9 mouse cellular contexts compared by ENCODE assay signal in genomic region chr2:17730648-17730956, GRCm38 (mm10). TPM values are rescaled to one million over a fixed set of nuclear protein-coding genes. Genes with fewer than 3 reads are reported as not detected.
DNase-seq lines count a peak whose midpoint lies in the region; ATAC-seq and TF ChIP-seq lines count a peak whose summit lies in the region.
"Had no signal": no experiment of that assay in that cellular context is flagged by ENCODE, and none has a peak within 500 bp of the region (broad histone marks: within the 10 kb centered on the region; RNA-seq: fewer than 3 reads in every experiment).

No protein-coding gene starts in this region.

- peak overlapping the region; percentile 65; the same call in 1 of the 2 replicates for H3K9ac ChIP-seq in heart, embryonic 11.5 days (ENCODE audit: low read depth, low read length)
- H3K9ac ChIP-seq in limb, embryonic 12.5 days (replicated peaks), result peak overlapping the region; percentile 71
- peak overlapping the region; percentile 60 for H3K9ac ChIP-seq in stomach, embryonic 16.5 days (ENCODE audit: low read length)

- whole genome bisulfite sequencing in heart, embryonic 11.5 days (ENCODE audit: insufficient replicate concordance), result 1% methylated on average over 20 of the region's 20 CpGs
- WGBS in thymus, adult 2 months, result 2% methylated on average over 20 of the region's 20 CpGs
- under 1% methylated on average over 20 of the region's 20 CpGs for WGBS in limb, embryonic 12.5 days
- under 1% methylated on average over 20 of the region's 20 CpGs for WGBS in stomach, embryonic 16.5 days

- H3K9me3 ChIP-seq in heart, embryonic 11.5 days (replicated peaks; ENCODE audit: control insufficient read depth, low read length), result no peaks in the 10 kb centered on the region
- H3K9me3 ChIP-seq in limb, embryonic 12.5 days, result no peaks in the 10 kb centered on the region
- H3K9me3 ChIP-seq in stomach, embryonic 16.5 days (replicated peaks; ENCODE audit: control insufficient read depth, low read length), result no peaks in the 10 kb centered on the region
- H3K9me3 ChIP-seq: G1E had no signal

- no peaks in the 10 kb centered on the region; the same call in 1 of the 2 replicates for H3K4me1 ChIP-seq in heart, embryonic 11.5 days (ENCODE audit: control insufficient read depth, insufficient read depth, low read length)
- H3K4me1 ChIP-seq in thymus, adult 2 months (replicated peaks; ENCODE audit: control insufficient read depth, insufficient read depth, low read length), result peaks cover 5% of the 10 kb centered on the region
- peaks cover 12% of the 10 kb centered on the region for H3K4me1 ChIP-seq in limb, embryonic 12.5 days (replicated peaks)
- H3K4me1 ChIP-seq in stomach, embryonic 16.5 days (ENCODE audit: control insufficient read depth, insufficient read depth, low read length), result peaks cover 6% of the 10 kb centered on the region; the same call in 1 of the 2 replicates

- no peak overlapping the region for H3K27ac ChIP-seq in heart, embryonic 11.5 days (ENCODE audit: low read depth, low read length)
- H3K27ac ChIP-seq in thymus, adult 2 months (ENCODE audit: control insufficient read depth, insufficient read depth, low read length), result no peak overlapping the region
- H3K27ac ChIP-seq in limb, embryonic 12.5 days, result no peak overlapping the region
- H3K27ac ChIP-seq in stomach, embryonic 16.5 days (ENCODE audit: low read length), result no peak overlapping the region

- peak overlapping the region; percentile 97 for H3K4me2 ChIP-seq in heart, embryonic 11.5 days
- H3K4me2 ChIP-seq in limb, embryonic 12.5 days, result peak overlapping the region; percentile 97
- peak overlapping the region; percentile 97 for H3K4me2 ChIP-seq in stomach, embryonic 16.5 days (ENCODE audit: low read depth, low read length)

- H3K4me3 ChIP-seq in heart, embryonic 11.5 days (ENCODE audit: low read depth, low read length), result peak overlapping the region; percentile 56
- H3K4me3 ChIP-seq in thymus, adult 2 months (ENCODE audit: control insufficient read depth, insufficient read depth, low read length), result peak overlapping the region; percentile 40
- peak overlapping the region; percentile 62 for H3K4me3 ChIP-seq in limb, embryonic 12.5 days (replicated peaks)
- H3K4me3 ChIP-seq in stomach, embryonic 16.5 days (replicated peaks; ENCODE audit: low read length), result peak overlapping the region; percentile 54

- peak; percentile 16; the same call in 1 of the 2 replicates for ATAC-seq in heart, embryonic 11.5 days (replicated peaks; ENCODE audit: insufficient number of reproducible peaks, low FRiP score, low TSS enrichment)
- ATAC-seq in limb, embryonic 12.5 days (ENCODE audit: insufficient number of reproducible peaks, insufficient read depth, low FRiP score, low TSS enrichment, low read depth), result no peak
- peak; percentile 7; the same call in 1 of the 2 replicates for ATAC-seq in stomach, embryonic 16.5 days (ENCODE audit: insufficient read depth, low FRiP score)

- TF ChIP-seq POLR2A in thymus, adult 2 months (IDR thresholded peaks at IDR 0.05; ENCODE audit: control insufficient read depth, extremely low read depth, insufficient read depth, low read length, poor library complexity), result no peak

- peaks cover 20% of the 10 kb centered on the region for H3K27me3 ChIP-seq in heart, embryonic 11.5 days (ENCODE audit: control insufficient read depth, insufficient read depth, low read length)
- H3K27me3 ChIP-seq in thymus, adult 2 months (ENCODE audit: control insufficient read depth, insufficient read depth, low read length), result peaks cover 22% of the 10 kb centered on the region
- peaks cover 36% of the 10 kb centered on the region for H3K27me3 ChIP-seq in limb, embryonic 12.5 days
- H3K27me3 ChIP-seq in stomach, embryonic 16.5 days (ENCODE audit: control insufficient read depth, insufficient read depth, low read length), result peaks cover 9% of the 10 kb centered on the region

- no peak for DNase-seq in heart, postnatal 4 days
- no peak for DNase-seq in thymus, adult 2 months
- no peak for DNase-seq in thymus, postnatal 0 days (ENCODE audit: low spot score)
- no peak for DNase-seq in thymus, postnatal 36 days
- DNase-seq in kidney, adult 11 months, result no peak

- no peak for TF ChIP-seq CTCF in thymus, adult 2 months (IDR thresholded peaks at IDR 0.05; ENCODE audit: borderline replicate concordance, control insufficient read depth, extremely low read depth, insufficient read depth, low read length, poor library complexity)

- no peaks in the 10 kb centered on the region for H3K36me3 ChIP-seq in heart, embryonic 11.5 days (ENCODE audit: control insufficient read depth, insufficient read depth, low read length)
- no peaks in the 10 kb centered on the region for H3K36me3 ChIP-seq in thymus, adult 2 months (ENCODE audit: control insufficient read depth, insufficient read depth, low read length)
- no peaks in the 10 kb centered on the region for H3K36me3 ChIP-seq in limb, embryonic 12.5 days
- no peaks in the 10 kb centered on the region for H3K36me3 ChIP-seq in stomach, embryonic 16.5 days (ENCODE audit: control insufficient read depth, insufficient read depth, low read length)
- H3K36me3 ChIP-seq: G1E had no signal

RNA-seq across cellular contexts. Expression of gene Nebl, which starts 0.7 kb away (rescaled TPM):
- polyA plus RNA-seq in heart, embryonic 11.5 days (2014; fragmentation: Nextera tagmentation; extraction: Ambion mirVana), result 403 and 457 TPM in 2 replicates
- total RNA-seq in heart, postnatal 4 days (2021), result 100 to 1,000 TPM; 507 to 513 TPM
- 120 and 132 TPM in 2 replicates for polyA plus RNA-seq in thymus, adult 2 months (2012; rRNA removed)
- 165 and 168 TPM in 2 replicates for polyA plus RNA-seq in thymus, postnatal 0 days (2015; fragmentation: Nextera tagmentation; extraction: Ambion mirVana)
- 10.4 and 11.7 TPM in 2 replicates for polyA plus RNA-seq in limb, embryonic 12.5 days (2016; fragmentation: Nextera tagmentation; extraction: Ambion mirVana)
- polyA plus RNA-seq in stomach, embryonic 16.5 days (2015; fragmentation: Nextera tagmentation; extraction: Ambion mirVana), result 9.1 and 11.0 TPM in 2 replicates
